Mouse (Mus musculus) forebrain, embryonic 16.5 days (tissue): ENCODE data around the gene Sgpl1. TPM values are rescaled to one million over a fixed set of nuclear protein-coding genes. Genes with fewer than 3 reads are reported as not detected.

Experiments used
- ATAC-seq: fragments of 200-750 bp; cut with Nextera tagmentation; 2 replicates; pipeline ENCODE4 v1.8.0; 2017; ENCODE audit warnings: mild to moderate bottlenecking, moderate library complexity
- H3K27ac ChIP-seq: fragments of 300-500 bp; sonication (generic); 2 replicates; pipeline ENCODE4 v1.5.1; 2014; ENCODE audit warnings: low read length, control low read depth
- H3K27me3 ChIP-seq: fragments of 300-500 bp; sonication (generic); replicated peaks from 2 replicates; pipeline ENCODE4 v1.6.1; 2014; ENCODE audit warnings: low read length; ENCODE audit not compliant: control insufficient read depth, insufficient read depth
- H3K36me3 ChIP-seq: fragments of 300-500 bp; sonication (generic); 2 replicates; pipeline ENCODE4 v1.6.1; 2014; ENCODE audit not compliant: control insufficient read depth, insufficient read depth
- H3K4me1 ChIP-seq: fragments of 300-500 bp; sonication (generic); replicated peaks from 2 replicates; pipeline ENCODE4 v1.6.1; 2014; ENCODE audit warnings: low read length; ENCODE audit not compliant: control insufficient read depth, insufficient read depth
- H3K4me2 ChIP-seq: fragments of 300-500 bp; sonication (generic); 2 replicates; pipeline ENCODE4 v1.6.1; 2014; ENCODE audit warnings: mild to moderate bottlenecking, low read length, control low read depth
- H3K4me3 ChIP-seq: fragments of 300-500 bp; sonication (generic); replicated peaks from 2 replicates; pipeline ENCODE4 v1.5.1; 2014; ENCODE audit warnings: mild to moderate bottlenecking, low read length, control low read depth
- H3K9ac ChIP-seq: fragments of 300-500 bp; sonication (generic); replicated peaks from 2 replicates; pipeline ENCODE4 v1.6.1; 2014; ENCODE audit warnings: low read depth, low read length, control low read depth
- H3K9me3 ChIP-seq: fragments of 300-500 bp; sonication (generic); 2 replicates; pipeline ENCODE4 v1.6.1; 2016; ENCODE audit warnings: low read length; ENCODE audit not compliant: control insufficient read depth
- WGBS: fragments of 180-500 bp; shearing (Covaris S2); extraction: QIAGEN DNeasy Blood & Tissue Kit; methylation state at CpG from one replicate; pipeline ENCODE4 v1.1.7; 2014; 5-methylcytosine and 5-hydroxymethylcytosine counted together
- polyA plus RNA-seq: library from polyadenylated mRNA; unstranded; fragments of >200 nt; fragmentation: Nextera tagmentation; extraction: Ambion mirVana; gene quantifications from 2 replicates; pipeline ENCODE4 v1.2.1, GENCODE M21; 2015

Sgpl1 gene
- 64.0 and 69.2 TPM in 2 replicates for polyA plus RNA-seq

- 1% methylated on average over 82 of the region's 82 CpGs for WGBS
- Histone ChIP-seq H3K4me1 (peaks cover 5% of the 10 kb centered on the region), H3K9me3 (no peaks in the 10 kb centered on the region), H3K4me2 (peak within 1 kb of the TSS; percentile 74), H3K27ac (peak within 1 kb of the TSS; percentile 97), H3K36me3 (0 out of 2 replicates have a peak, but pooled peaks cover 2% of the 10 kb centered on the region), H3K9ac (peak within 1 kb of the TSS; percentile 76), H3K27me3 (no peaks in the 10 kb centered on the region), H3K4me3 (peak within 1 kb of the TSS; percentile 81)
- ATAC-seq = peak; percentile 89
Measured at GRCm38 (mm10) chr10:61147157-61148040, at the start of gene Sgpl1. Gene Sgpl1 (minus strand): TSS chr10:61147703.

DNA sequence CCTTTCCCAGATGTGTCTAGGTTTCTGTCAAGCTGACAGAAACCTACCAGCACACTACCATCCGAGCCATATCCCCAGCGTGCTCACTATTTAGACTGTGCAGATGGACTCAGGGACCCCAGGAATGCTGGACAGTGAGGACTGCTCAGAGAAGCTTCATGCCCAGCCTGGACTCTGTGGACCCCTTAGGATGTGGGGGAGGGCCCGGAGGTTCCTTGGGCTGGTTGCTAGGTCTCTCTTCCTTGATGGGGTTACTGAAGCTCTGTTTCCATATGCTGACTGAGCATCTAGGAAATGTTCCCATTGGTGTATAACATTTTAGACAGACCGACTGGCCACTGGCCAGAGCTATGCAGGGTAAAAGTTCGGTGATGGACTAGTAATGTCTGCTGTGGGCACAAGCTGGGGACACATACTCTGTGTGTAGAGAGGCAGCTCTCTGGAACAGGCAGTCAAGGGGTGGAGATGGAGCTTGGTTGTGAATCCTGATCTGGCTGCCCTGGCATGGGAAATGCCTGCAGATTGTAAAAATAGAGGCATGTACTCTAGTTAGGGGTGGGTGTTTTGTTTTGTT lies 48.3 kb upstream of the Sgpl1 start:
- Histone ChIP-seq H3K4me3 (no peak overlapping the region), H3K4me2 (no peak overlapping the region), H3K4me1 (no peaks in the 10 kb centered on the region), H3K36me3 (no peaks in the 10 kb centered on the region), H3K9ac (no peak overlapping the region), H3K27ac (no peak overlapping the region), H3K9me3 (no peaks in the 10 kb centered on the region), H3K27me3 (no peaks in the 10 kb centered on the region)
- WGBS = 93% methylated on average over 5 of the region's 5 CpGs
- no peak for ATAC-seq

DNA sequence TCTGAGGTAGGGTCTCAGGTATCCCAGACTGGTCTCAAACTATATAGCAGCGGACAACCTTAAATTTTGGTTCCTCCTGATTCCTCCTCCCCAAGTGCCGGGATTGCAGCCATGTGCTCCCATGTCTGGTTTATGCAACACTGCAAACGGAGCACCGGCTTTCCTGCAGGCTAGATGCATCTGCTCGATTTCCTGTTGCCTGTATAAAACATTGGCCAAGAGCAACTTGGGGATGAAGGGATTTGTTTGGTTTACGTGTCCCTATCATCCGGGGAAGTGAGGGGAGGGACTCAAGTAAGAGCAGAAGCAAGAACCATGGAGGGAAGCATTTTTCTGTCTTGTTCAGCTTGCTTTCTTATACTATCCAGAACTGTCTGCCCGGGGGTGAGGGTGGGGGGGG lies 47.7 kb upstream of the Sgpl1 start:
- no peaks in the 10 kb centered on the region for H3K36me3 ChIP-seq
- H3K27me3 ChIP-seq = no peaks in the 10 kb centered on the region
- 86% methylated on average over 8 of the region's 8 CpGs for WGBS
- no peaks in the 10 kb centered on the region for H3K4me1 ChIP-seq
- H3K4me2 ChIP-seq = no peak overlapping the region
- no peak overlapping the region for H3K4me3 ChIP-seq
- no peaks in the 10 kb centered on the region for H3K9me3 ChIP-seq
- H3K27ac ChIP-seq = no peak overlapping the region
- no peak for ATAC-seq
- no peak overlapping the region for H3K9ac ChIP-seq

DNA sequence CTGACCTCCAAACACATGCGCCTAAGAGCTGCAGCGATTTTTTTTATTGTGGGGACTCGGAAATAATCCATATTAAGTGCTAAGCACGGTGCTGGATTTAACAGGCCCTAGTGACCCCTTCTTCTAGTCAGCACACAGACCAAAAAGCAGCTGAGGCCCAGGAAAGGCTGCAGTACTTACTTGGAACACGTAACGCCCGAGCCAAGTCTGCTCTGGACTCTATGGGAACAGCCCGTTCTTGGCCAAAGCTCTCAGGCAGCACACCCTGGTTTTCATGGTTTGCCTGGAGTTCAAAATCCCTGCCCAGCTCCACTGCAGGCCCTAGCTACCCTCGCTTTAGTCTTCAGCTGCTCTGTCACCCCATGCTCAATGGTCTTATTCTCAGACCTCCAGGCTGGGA lies 47.1 kb upstream of the Sgpl1 start:
- Histone ChIP-seq H3K36me3 (no peaks in the 10 kb centered on the region), H3K4me3 (no peak overlapping the region), H3K4me2 (no peak overlapping the region), H3K9ac (no peak overlapping the region), H3K4me1 (no peaks in the 10 kb centered on the region), H3K9me3 (no peaks in the 10 kb centered on the region), H3K27ac (no peak overlapping the region), H3K27me3 (no peaks in the 10 kb centered on the region)
- ATAC-seq = no peak
- 81% methylated on average over 9 of the region's 9 CpGs for WGBS

DNA sequence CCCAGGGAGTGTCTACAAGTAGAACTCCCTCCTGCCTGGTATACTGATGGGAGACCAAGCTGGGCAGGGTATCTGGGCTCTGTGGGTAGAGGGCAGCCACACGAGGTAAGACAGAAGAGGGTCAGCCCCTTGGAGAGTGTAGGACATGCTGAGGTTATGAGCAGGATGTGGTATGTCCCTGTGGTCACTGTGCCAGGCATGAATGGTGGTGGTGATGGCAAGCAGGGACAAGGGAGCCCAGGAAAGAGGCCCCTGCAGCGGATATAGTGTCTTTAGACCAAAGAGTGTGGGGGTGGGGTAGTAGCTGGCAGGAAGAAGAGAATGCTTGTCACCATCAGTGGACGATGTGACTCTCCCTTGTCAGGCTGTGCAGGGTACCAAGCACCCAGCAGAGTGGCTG lies 40.5 kb upstream of the Sgpl1 start:
- Histone ChIP-seq H3K27me3 (no peaks in the 10 kb centered on the region), H3K4me2 (no peak overlapping the region), H3K4me1 (no peaks in the 10 kb centered on the region), H3K36me3 (no peaks in the 10 kb centered on the region), H3K9ac (no peak overlapping the region), H3K9me3 (no peaks in the 10 kb centered on the region), H3K27ac (no peak overlapping the region), H3K4me3 (no peak overlapping the region)
- WGBS = 77% methylated on average over 3 of the region's 3 CpGs
- no peak for ATAC-seq

- WGBS = 73% methylated on average over 3 of the region's 3 CpGs
- H3K9ac ChIP-seq = no peak overlapping the region
Measured at GRCm38 (mm10) chr10:61187001-61187400, 39.5 kb upstream of the Sgpl1 start.

DNA sequence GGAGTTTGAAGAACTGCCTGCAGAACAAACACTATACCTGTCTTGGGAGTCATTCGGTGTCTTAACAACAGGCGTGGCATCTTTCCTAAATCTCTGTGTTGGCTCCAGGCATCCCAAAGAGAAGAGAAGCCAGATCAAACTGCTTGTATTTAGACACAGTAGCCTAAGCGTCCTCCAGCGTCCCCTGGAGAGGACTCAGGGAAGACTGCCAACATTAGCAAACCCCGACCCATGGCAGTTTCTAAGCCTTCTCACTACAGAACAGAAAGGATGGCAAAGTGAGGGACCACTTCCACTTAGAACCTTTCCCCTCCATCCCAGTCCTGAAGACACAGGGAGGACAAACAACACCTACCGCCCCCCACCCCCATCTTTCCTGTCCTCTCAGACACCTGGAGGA lies 32.4 kb upstream of the Sgpl1 start:
- H3K36me3 ChIP-seq = no peaks in the 10 kb centered on the region
- H3K27ac ChIP-seq = no peak overlapping the region
- ATAC-seq = no peak
- H3K9ac ChIP-seq = no peak overlapping the region
- WGBS = 64% methylated on average over 6 of the region's 6 CpGs
- H3K27me3 ChIP-seq = no peaks in the 10 kb centered on the region
- no peaks in the 10 kb centered on the region for H3K9me3 ChIP-seq
- H3K4me1 ChIP-seq = peaks cover 3% of the 10 kb centered on the region; the same call in 1 of the 2 replicates
- no peak overlapping the region for H3K4me2 ChIP-seq
- no peak overlapping the region for H3K4me3 ChIP-seq

More at GRCm38 (mm10) chr10:61187001-61187400, 39.5 kb upstream of the Sgpl1 start:
- H3K4me1 ChIP-seq = no peaks in the 10 kb centered on the region
- no peak overlapping the region for H3K27ac ChIP-seq
- no peak for ATAC-seq
- no peak overlapping the region for H3K4me3 ChIP-seq
- H3K9me3 ChIP-seq = no peaks in the 10 kb centered on the region
- no peaks in the 10 kb centered on the region for H3K36me3 ChIP-seq
- no peak overlapping the region for H3K4me2 ChIP-seq
- no peaks in the 10 kb centered on the region for H3K27me3 ChIP-seq

- no peak overlapping the region for H3K4me3 ChIP-seq
- peaks cover 3% of the 10 kb centered on the region; the same call in 1 of the 2 replicates for H3K4me1 ChIP-seq
- no peaks in the 10 kb centered on the region for H3K9me3 ChIP-seq
- no peak overlapping the region for H3K27ac ChIP-seq
- 86% methylated on average over 8 of the region's 8 CpGs for WGBS
- H3K36me3 ChIP-seq = no peaks in the 10 kb centered on the region
- no peak for ATAC-seq
- H3K4me2 ChIP-seq = no peak overlapping the region
- H3K9ac ChIP-seq = no peak overlapping the region
- no peaks in the 10 kb centered on the region for H3K27me3 ChIP-seq
Measured at GRCm38 (mm10) chr10:61178687-61179086, 31.2 kb upstream of the Sgpl1 start.

- no peak for ATAC-seq
- WGBS = 88% methylated on average over 4 of the region's 4 CpGs
Measured at GRCm38 (mm10) chr10:61177751-61178150, 30.2 kb upstream of the Sgpl1 start.

More at GRCm38 (mm10) chr10:61177751-61178150, 30.2 kb upstream of the Sgpl1 start:
- Histone ChIP-seq H3K9me3 (no peaks in the 10 kb centered on the region), H3K4me1 (peaks cover 3% of the 10 kb centered on the region; the same call in 1 of the 2 replicates), H3K4me2 (no peak overlapping the region), H3K27ac (no peak overlapping the region), H3K9ac (no peak overlapping the region), H3K4me3 (no peak overlapping the region), H3K27me3 (no peaks in the 10 kb centered on the region), H3K36me3 (no peaks in the 10 kb centered on the region)
